Mouse (Mus musculus): ENCODE measurements at regions not wholly inside any gene's neighbourhood (a gene's known extent, or its start where the extent isn't known, plus 50 kb on each side); places are given as distances from the start of the nearest gene placed in this dataset.

GRCm38 (mm10) chr9:31794911-31795310, 118.4 kb downstream of the Barx2 start:
- DNase-seq (ENCODE audit: low spot score): no peak

GRCm38 (mm10) chr9:31775956-31776355, 137.3 kb downstream of the Barx2 start:
- DNase-seq (ENCODE audit: low spot score): no peak

GRCm38 (mm10) chr9:31765401-31765800, 147.9 kb downstream of the Barx2 start:
- peak; percentile 3 for DNase-seq (ENCODE audit: low spot score)

GRCm38 (mm10) chr9:31757894-31758561, 155.2 kb downstream of the Barx2 start:
- DNase-seq (ENCODE audit: low spot score): peak; percentile 4

- no peak for DNase-seq (ENCODE audit: low spot score)
These were observed 182.8 kb downstream of the Barx2 start for GRCm38 (mm10) chr9:31730443-31730842.

- DNase-seq (ENCODE audit: low spot score): no peak
These were observed 194.0 kb downstream of the Barx2 start for GRCm38 (mm10) chr9:31719309-31719708.

GRCm38 (mm10) chr9:31710022-31710421, 203.2 kb downstream of the Barx2 start:
- no peak for DNase-seq (ENCODE audit: low spot score)

- DNase-seq (ENCODE audit: low spot score): no peak
These were observed 206.6 kb downstream of the Barx2 start for GRCm38 (mm10) chr9:31706688-31707087.

GRCm38 (mm10) chr9:31690921-31691475, 222.3 kb downstream of the Barx2 start:
- no peak for DNase-seq (ENCODE audit: low spot score)

GRCm38 (mm10) chr9:31688398-31688705, 224.1 kb upstream of the Tmem45b start:
- DNase-seq (ENCODE audit: low spot score): no peak

GRCm38 (mm10) chr9:31687686-31688397, 223.6 kb upstream of the Tmem45b start:
- peak; percentile 59 for DNase-seq (ENCODE audit: low spot score)

GRCm38 (mm10) chr9:31686466-31686865, 222.2 kb upstream of the Tmem45b start:
- no peak for DNase-seq (ENCODE audit: low spot score)

GRCm38 (mm10) chr9:31684812-31685188, 220.5 kb upstream of the Tmem45b start:
- no peak for DNase-seq (ENCODE audit: low spot score)

GRCm38 (mm10) chr9:31684099-31684811, 220.0 kb upstream of the Tmem45b start:
- no peak for DNase-seq (ENCODE audit: low spot score)

GRCm38 (mm10) chr9:31683302-31684081, 219.2 kb upstream of the Tmem45b start:
- peak; percentile 48 for DNase-seq (ENCODE audit: low spot score)

- DNase-seq (ENCODE audit: low spot score): no peak
These were observed 218.6 kb upstream of the Tmem45b start for GRCm38 (mm10) chr9:31682893-31683292.

- DNase-seq (ENCODE audit: low spot score): no peak
These were observed 212.9 kb upstream of the Tmem45b start for GRCm38 (mm10) chr9:31677150-31677549.

- no peak for DNase-seq (ENCODE audit: low spot score)
These were observed 194.8 kb upstream of the Tmem45b start for GRCm38 (mm10) chr9:31659026-31659425.

- DNase-seq (ENCODE audit: low spot score): no peak
These were observed 193.3 kb upstream of the Tmem45b start for GRCm38 (mm10) chr9:31657612-31658011.

- DNase-seq (ENCODE audit: low spot score): no peak
These were observed 192.4 kb upstream of the Tmem45b start for GRCm38 (mm10) chr9:31656676-31657075.

GRCm38 (mm10) chr9:31654747-31655146, 190.5 kb upstream of the Tmem45b start:
- no peak for DNase-seq (ENCODE audit: low spot score)

GRCm38 (mm10) chr9:31654213-31654612, 190.0 kb upstream of the Tmem45b start:
- DNase-seq (ENCODE audit: low spot score): no peak

All from embryo, embryonic 10 days (tissue).